Mouse (Mus musculus) forebrain, embryonic 12.5 days (tissue): ENCODE data around the gene Slc37a1. TPM values are rescaled to one million over a fixed set of nuclear protein-coding genes. Genes with fewer than 3 reads are reported as not detected.

Experiments
- ATAC-seq: fragments of 200-750 bp; cut with Nextera tagmentation; 2 replicates; pipeline ENCODE4 v1.8.0; 2017; ENCODE audit warnings: moderate TSS enrichment; ENCODE audit not compliant: low FRiP score
- H3K27ac ChIP-seq: fragments of 300-500 bp; sonication (generic); 2 replicates; pipeline ENCODE4 v1.5.1; 2016; ENCODE audit warnings: mild to moderate bottlenecking
- H3K27me3 ChIP-seq: fragments of 300-500 bp; sonication (generic); 2 replicates; pipeline ENCODE4 v1.6.1; 2016; ENCODE audit warnings: mild to moderate bottlenecking
- H3K36me3 ChIP-seq: fragments of 300-500 bp; sonication (generic); replicated peaks from 2 replicates; pipeline ENCODE4 v1.6.1; 2016; ENCODE audit warnings: mild to moderate bottlenecking
- H3K4me1 ChIP-seq: fragments of 300-500 bp; sonication (generic); 2 replicates; pipeline ENCODE4 v1.6.1; 2016
- H3K4me2 ChIP-seq: fragments of 300-500 bp; sonication (generic); 2 replicates; pipeline ENCODE4 v1.6.1; 2016; ENCODE audit warnings: mild to moderate bottlenecking, moderate library complexity
- H3K4me3 ChIP-seq: fragments of 300-500 bp; sonication (generic); replicated peaks from 2 replicates; pipeline ENCODE4 v1.5.1; 2016; ENCODE audit warnings: mild to moderate bottlenecking
- H3K9ac ChIP-seq: fragments of 300-500 bp; sonication (generic); 2 replicates; pipeline ENCODE4 v1.6.1; 2016; ENCODE audit warnings: mild to moderate bottlenecking
- H3K9me3 ChIP-seq: fragments of 300-500 bp; sonication (generic); 2 replicates; pipeline ENCODE4 v1.6.1; 2016
- WGBS: fragments of 180-500 bp; shearing (Covaris S2); methylation state at CpG from one replicate; pipeline ENCODE4 v1.1.7; 2016; 5-methylcytosine and 5-hydroxymethylcytosine counted together
- polyA plus RNA-seq: library from polyadenylated mRNA; unstranded; fragments of >200 nt; fragmentation: Nextera tagmentation; extraction: Ambion mirVana; gene quantifications from 2 replicates; pipeline ENCODE4 v1.2.1, GENCODE M21; 2016

Gene Slc37a1
- polyA plus RNA-seq, 1 experiment from 2014 or later = 9.4 TPM

- Histone ChIP-seq H3K36me3 (no peaks in the 10 kb centered on the region), H3K4me2 (no peak overlapping the region), H3K9me3 (no peaks in the 10 kb centered on the region), H3K9ac (no peak overlapping the region), H3K27ac (no peak overlapping the region), H3K4me1 (peaks cover 23% of the 10 kb centered on the region), H3K4me3 (no peak overlapping the region), H3K27me3 (no peaks in the 10 kb centered on the region)
- 23% methylated on average over 13 of the region's 13 CpGs for WGBS
- no peak for ATAC-seq
Measured at GRCm38 (mm10) chr17:31315046-31315792, 28.6 kb downstream of the Slc37a1 start.

GRCm38 (mm10) chr17:31315993-31316392, 29.4 kb downstream of the Slc37a1 start:
- Histone ChIP-seq H3K36me3 (no peaks in the 10 kb centered on the region), H3K27me3 (no peaks in the 10 kb centered on the region), H3K4me2 (no peak overlapping the region), H3K9me3 (no peaks in the 10 kb centered on the region), H3K9ac (no peak overlapping the region), H3K4me3 (no peak overlapping the region), H3K27ac (no peak overlapping the region), H3K4me1 (peaks cover 23% of the 10 kb centered on the region)
- WGBS = 83% methylated on average over 6 of the region's 6 CpGs
- ATAC-seq = no peak

- Histone ChIP-seq H3K4me1 (peaks cover 23% of the 10 kb centered on the region), H3K9ac (no peak overlapping the region), H3K4me3 (no peak overlapping the region), H3K27ac (no peak overlapping the region), H3K9me3 (no peaks in the 10 kb centered on the region), H3K36me3 (0 out of 2 replicates have a peak, but pooled peaks cover 2% of the 10 kb centered on the region), H3K27me3 (no peaks in the 10 kb centered on the region), H3K4me2 (no peak overlapping the region)
- no peak for ATAC-seq
- 86% methylated on average over 3 of the region's 3 CpGs for WGBS
Measured at GRCm38 (mm10) chr17:31316998-31317397, 30.4 kb downstream of the Slc37a1 start.

- 53% methylated on average over 22 of the region's 22 CpGs for WGBS
- 0 out of 2 replicates have a peak, but pooled peaks cover 2% of the 10 kb centered on the region for H3K36me3 ChIP-seq
- no peak for ATAC-seq
- H3K4me2 ChIP-seq = no peak overlapping the region
- H3K9me3 ChIP-seq = no peaks in the 10 kb centered on the region
- no peak overlapping the region for H3K4me3 ChIP-seq
- no peak overlapping the region for H3K27ac ChIP-seq
- H3K27me3 ChIP-seq = no peaks in the 10 kb centered on the region
- H3K9ac ChIP-seq = no peak overlapping the region
- peaks cover 19% of the 10 kb centered on the region for H3K4me1 ChIP-seq
Measured at GRCm38 (mm10) chr17:31317521-31318272, 31.1 kb downstream of the Slc37a1 start.

GRCm38 (mm10) chr17:31318906-31319767, 32.5 kb downstream of the Slc37a1 start:
- Histone ChIP-seq H3K27ac (no peak overlapping the region), H3K4me1 (peaks cover 10% of the 10 kb centered on the region), H3K4me3 (no peak overlapping the region), H3K27me3 (no peaks in the 10 kb centered on the region), H3K4me2 (no peak overlapping the region), H3K36me3 (0 out of 2 replicates have a peak, but pooled peaks cover 2% of the 10 kb centered on the region), H3K9ac (no peak overlapping the region), H3K9me3 (no peaks in the 10 kb centered on the region)
- 92% methylated on average over 19 of the region's 19 CpGs for WGBS
- no peak for ATAC-seq

GRCm38 (mm10) chr17:31321425-31321824, 34.8 kb downstream of the Slc37a1 start:
- H3K4me2 ChIP-seq = no peak overlapping the region
- ATAC-seq = no peak
- WGBS = 81% methylated on average over 12 of the region's 12 CpGs

GRCm38 (mm10) chr17:31322446-31322845, 35.9 kb downstream of the Slc37a1 start:
- no peak overlapping the region for H3K9ac ChIP-seq
- peaks cover 17% of the 10 kb centered on the region for H3K4me1 ChIP-seq
- H3K27me3 ChIP-seq = no peaks in the 10 kb centered on the region
- no peak overlapping the region for H3K27ac ChIP-seq
- H3K4me3 ChIP-seq = no peak overlapping the region
- H3K36me3 ChIP-seq = 0 out of 2 replicates have a peak, but pooled peaks cover 2% of the 10 kb centered on the region
- H3K4me2 ChIP-seq = no peak overlapping the region
- no peak for ATAC-seq
- no peaks in the 10 kb centered on the region for H3K9me3 ChIP-seq
- 95% methylated on average over 4 of the region's 4 CpGs for WGBS

More at GRCm38 (mm10) chr17:31321425-31321824, 34.8 kb downstream of the Slc37a1 start:
- H3K9ac ChIP-seq = no peak overlapping the region
- H3K27me3 ChIP-seq = no peaks in the 10 kb centered on the region
- H3K4me1 ChIP-seq = peaks cover 10% of the 10 kb centered on the region
- 0 out of 2 replicates have a peak, but pooled peaks cover 2% of the 10 kb centered on the region for H3K36me3 ChIP-seq
- H3K4me3 ChIP-seq = no peak overlapping the region
- no peak overlapping the region for H3K27ac ChIP-seq
- H3K9me3 ChIP-seq = no peaks in the 10 kb centered on the region

- Histone ChIP-seq H3K9ac (no peak overlapping the region), H3K4me1 (peaks cover 19% of the 10 kb centered on the region), H3K4me2 (no peak overlapping the region), H3K27ac (no peak overlapping the region), H3K27me3 (no peaks in the 10 kb centered on the region), H3K9me3 (no peaks in the 10 kb centered on the region), H3K36me3 (0 out of 2 replicates have a peak, but pooled peaks cover 2% of the 10 kb centered on the region), H3K4me3 (no peak overlapping the region)
- 84% methylated on average over 4 of the region's 4 CpGs for WGBS
- ATAC-seq = no peak
Measured at GRCm38 (mm10) chr17:31323379-31323778, 36.8 kb downstream of the Slc37a1 start.

GRCm38 (mm10) chr17:31324227-31324626, 37.6 kb downstream of the Slc37a1 start:
- 96% methylated on average over 8 of the region's 8 CpGs for WGBS
- H3K9ac ChIP-seq = no peak overlapping the region
- no peaks in the 10 kb centered on the region for H3K9me3 ChIP-seq
- H3K27me3 ChIP-seq = no peaks in the 10 kb centered on the region
- H3K36me3 ChIP-seq = 0 out of 2 replicates have a peak, but pooled peaks cover 2% of the 10 kb centered on the region
- no peak for ATAC-seq
- H3K4me3 ChIP-seq = no peak overlapping the region
- H3K4me1 ChIP-seq = peaks cover 19% of the 10 kb centered on the region
- no peak overlapping the region for H3K27ac ChIP-seq
- H3K4me2 ChIP-seq = no peak overlapping the region

- Histone ChIP-seq H3K36me3 (0 out of 2 replicates have a peak, but pooled peaks cover 2% of the 10 kb centered on the region), H3K9me3 (no peaks in the 10 kb centered on the region), H3K4me3 (no peak overlapping the region), H3K4me1 (peaks cover 19% of the 10 kb centered on the region), H3K27ac (no peak overlapping the region), H3K27me3 (no peaks in the 10 kb centered on the region), H3K4me2 (no peak overlapping the region), H3K9ac (no peak overlapping the region)
- no peak for ATAC-seq
- 76% methylated on average over 13 of the region's 13 CpGs for WGBS
Measured at GRCm38 (mm10) chr17:31325451-31326219, 39.0 kb downstream of the Slc37a1 start.

GRCm38 (mm10) chr17:31326220-31326852, 39.7 kb downstream of the Slc37a1 start:
- 46% methylated on average over 9 of the region's 9 CpGs for WGBS
- H3K4me1 ChIP-seq = peaks cover 19% of the 10 kb centered on the region
- H3K4me3 ChIP-seq = no peak overlapping the region
- no peak for ATAC-seq
- H3K27ac ChIP-seq = no peak overlapping the region
- H3K27me3 ChIP-seq = no peaks in the 10 kb centered on the region
- no peak overlapping the region for H3K9ac ChIP-seq
- 0 out of 2 replicates have a peak, but pooled peaks cover 2% of the 10 kb centered on the region for H3K36me3 ChIP-seq
- H3K4me2 ChIP-seq = no peak overlapping the region
- no peaks in the 10 kb centered on the region for H3K9me3 ChIP-seq
